ENCODE assay signal across 7 mouse cellular contexts in the genomic region with DNA sequence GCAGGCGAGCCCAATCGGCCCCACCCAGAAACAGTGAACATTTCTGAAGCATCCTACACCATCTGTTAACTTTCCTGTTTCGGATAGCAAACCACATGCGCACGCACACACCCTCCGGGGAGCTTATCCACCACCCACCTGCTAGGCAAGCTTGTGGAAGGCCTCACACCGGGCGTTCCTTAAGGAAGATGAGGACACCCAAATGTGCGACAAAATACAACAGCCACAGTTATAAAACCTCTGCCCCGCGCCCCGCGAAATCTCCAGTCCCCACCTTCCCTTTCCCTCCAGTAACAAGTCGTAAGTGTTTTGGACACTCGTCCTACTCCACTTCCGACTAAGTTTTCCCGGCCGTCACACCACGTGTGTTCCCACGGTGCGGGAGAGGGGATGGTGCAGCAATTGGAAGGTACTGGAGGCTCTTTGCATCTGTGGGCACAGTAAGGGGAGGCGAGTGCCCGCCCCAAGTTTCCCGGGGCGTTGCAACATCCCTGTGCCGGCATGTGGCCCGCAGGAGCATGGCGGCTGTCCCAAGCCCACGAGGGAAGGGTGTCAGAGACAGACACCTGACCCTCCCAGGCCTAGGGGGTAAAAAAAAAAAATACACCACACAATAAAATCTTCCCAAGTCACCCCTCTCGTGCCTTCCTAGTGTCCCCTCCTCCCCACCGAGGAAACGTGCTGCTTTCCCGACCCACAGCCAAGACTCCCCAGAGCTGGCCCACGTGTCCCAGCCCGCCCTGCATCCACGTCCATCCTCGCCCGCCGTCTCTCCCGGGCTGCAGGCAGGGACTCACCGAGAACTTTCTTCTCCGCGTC. TPM values are rescaled to one million over a fixed set of nuclear protein-coding genes. Genes with fewer than 3 reads are reported as not detected.
DNase-seq lines count a peak whose midpoint lies in the region; ATAC-seq lines count a peak whose summit lies in the region.

No protein-coding gene starts in this region.

- peak overlapping the region; percentile 78 for H3K4me2 ChIP-seq in intestine, embryonic 14.5 days (ENCODE audit: low read length)

- H3K9ac ChIP-seq in intestine, embryonic 14.5 days (ENCODE audit: low read length) = peak overlapping the region; percentile 91

- peak; percentile 69 for ATAC-seq in intestine, embryonic 14.5 days (replicated peaks; ENCODE audit: low FRiP score, low TSS enrichment, low read depth)

- H3K27ac ChIP-seq in intestine, embryonic 14.5 days (ENCODE audit: low read depth) = peak overlapping the region; percentile 77
- peak overlapping the region; percentile 94 for H3K27ac ChIP-seq in midbrain, embryonic 10.5 days (replicated peaks)

- H3K4me1 ChIP-seq in intestine, embryonic 14.5 days (replicated peaks; ENCODE audit: control insufficient read depth, insufficient read depth, low read length) = peaks cover 25% of the 10 kb centered on the region
- peaks cover 36% of the 10 kb centered on the region for H3K4me1 ChIP-seq in midbrain, embryonic 10.5 days

- H3K9me3 ChIP-seq in intestine, embryonic 14.5 days (ENCODE audit: control insufficient read depth, low read length) = no peaks in the 10 kb centered on the region
- no peaks in the 10 kb centered on the region for H3K9me3 ChIP-seq in midbrain, embryonic 10.5 days (replicated peaks)

- peak; percentile 71 to 92 for DNase-seq in adrenal gland, adult (ENCODE audit: inconsistent age in 2 of 2, low spot score in 1 of 2)
- peak; percentile 66 for DNase-seq in embryo, embryonic 10 days (ENCODE audit: low spot score)
- DNase-seq in gastrocnemius, postnatal 14 days = peak; percentile 75
- peak; percentile 84 for DNase-seq in intestine, embryonic 14.5 days (ENCODE audit: low spot score)
- peak; percentile 80 to 82 for DNase-seq in left cerebral cortex, postnatal 36 days (ENCODE audit: low spot score in 2 of 2)
- DNase-seq in midbrain, embryonic 10.5 days (ENCODE audit: low spot score) = peak; percentile 58
- peak; percentile 78 for DNase-seq in skeletal muscle tissue, adult 2 months (ENCODE audit: low read depth, low spot score)

- no peaks in the 10 kb centered on the region for H3K27me3 ChIP-seq in intestine, embryonic 14.5 days (replicated peaks; ENCODE audit: control insufficient read depth, insufficient read depth, low read length)
- peaks cover 9% of the 10 kb centered on the region for H3K27me3 ChIP-seq in midbrain, embryonic 10.5 days (ENCODE audit: low read depth, poor library complexity, severe bottlenecking)

- H3K36me3 ChIP-seq in intestine, embryonic 14.5 days (ENCODE audit: control insufficient read depth, insufficient read depth, low read length) = 0 out of 2 replicates have a peak, but pooled peaks cover 3% of the 10 kb centered on the region
- peaks cover 2% of the 10 kb centered on the region; the same call in 1 of the 2 replicates for H3K36me3 ChIP-seq in midbrain, embryonic 10.5 days

- intact Hi-C loops in gastrocnemius, postnatal 14 days (cut with DNase I; ENCODE audit: low total_unique reads) = no loop called here
- intact Hi-C loops in left cerebral cortex, postnatal 36 days (cut with DNase I) = no loop called here

- under 1% methylated on average over 40 of the region's 43 CpGs for WGBS in intestine, embryonic 14.5 days
- WGBS in midbrain, embryonic 10.5 days = under 1% methylated on average over 43 of the region's 43 CpGs

- H3K4me3 ChIP-seq in intestine, embryonic 14.5 days (ENCODE audit: low read depth, low read length) = peak overlapping the region; percentile 71
- peak overlapping the region; percentile 85 for H3K4me3 ChIP-seq in midbrain, embryonic 10.5 days

RNA-seq across cellular contexts. Expression of gene Ybx3, which starts 0.8 kb away (rescaled TPM):
- 100 to 1,000 TPM; 779 to 828 TPM for total RNA-seq in gastrocnemius, postnatal 14 days (2021)
- 65.5 and 74.9 TPM in 2 replicates for polyA plus RNA-seq in intestine, embryonic 14.5 days (2014; fragmentation: Nextera tagmentation; extraction: Ambion mirVana)
- total RNA-seq in left cerebral cortex, postnatal 36 days (2021) = 10 to 100 TPM; 40.9 to 44.5 TPM
- 30.7 and 37.8 TPM in 2 replicates for polyA plus RNA-seq in midbrain, embryonic 10.5 days (2016; fragmentation: Nextera tagmentation; extraction: Ambion mirVana)

RNA-seq across cellular contexts. Expression of gene Styk1, which starts 34.0 kb away (rescaled TPM):
- total RNA-seq in gastrocnemius, postnatal 14 days (2021) = under 1 TPM; 0.41 to 0.80 TPM
- 6.7 and 8.6 TPM in 2 replicates for polyA plus RNA-seq in intestine, embryonic 14.5 days (2014; fragmentation: Nextera tagmentation; extraction: Ambion mirVana)
- total RNA-seq in left cerebral cortex, postnatal 36 days (2021) = under 1 TPM in 1 of 2 experiments, not detected in 1; 0.34 TPM
- 0.20 and 1.1 TPM in 2 replicates for polyA plus RNA-seq in midbrain, embryonic 10.5 days (2016; fragmentation: Nextera tagmentation; extraction: Ambion mirVana)

Comparison
In these comparisons a context has a peak if more than half of its experiments do, and no peak if none do; other contexts are left out.
1. Peak in every context shown above with its lines: DNase-seq, ATAC-seq, H3K4me3 ChIP-seq and H3K27ac ChIP-seq.
2. RNA of gene Ybx3, which starts 0.8 kb away (total RNA-seq): 779 to 828 TPM in gastrocnemius, postnatal 14 days; 40.9 to 44.5 TPM in left cerebral cortex, postnatal 36 days; every median in the first group is over 10 times any median in the second.